Mouse (Mus musculus) retina, postnatal 7 days (tissue): Measurements from ENCODE around the gene Cldn17.

Experiments
- DNase-seq: peaks from one replicate; pipeline ENCODE4 v3.0.0-alpha.2; 2012; ENCODE audit warnings: low read depth, low spot score

Gene Cldn17

GRCm38 (mm10) chr16:88506878-88507277 is at the start of gene Cldn17:
Gene Cldn17 (minus strand): TSS chr16:88506978.
- no peak for DNase-seq

DNA sequence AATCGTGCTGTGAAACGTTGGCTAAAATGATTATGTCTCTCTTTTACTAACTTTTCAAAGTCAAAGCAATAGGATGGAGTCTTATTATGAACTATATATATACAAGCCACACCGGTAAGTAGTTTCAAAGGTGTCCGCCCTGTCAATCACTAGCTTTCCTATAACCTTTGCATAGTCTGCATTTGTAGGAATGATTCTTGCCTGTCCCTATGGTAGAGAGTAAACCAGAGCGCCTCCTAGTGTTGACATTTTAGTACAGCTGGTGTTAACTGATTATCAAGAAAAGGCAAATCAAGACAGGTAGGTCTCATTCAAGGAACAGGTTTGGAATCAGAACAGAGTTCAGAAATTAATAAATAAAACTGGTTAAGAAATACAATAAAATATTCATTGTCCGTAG is 35.7 kb upstream of the Cldn17 start:
- DNase-seq = no peak

- no peak for DNase-seq
Observed at GRCm38 (mm10) chr16:88539841-88540487, 33.2 kb upstream of the Cldn17 start.

- no peak for DNase-seq
Observed at GRCm38 (mm10) chr16:88511348-88511747, 4.6 kb upstream of the Cldn17 start.

DNA sequence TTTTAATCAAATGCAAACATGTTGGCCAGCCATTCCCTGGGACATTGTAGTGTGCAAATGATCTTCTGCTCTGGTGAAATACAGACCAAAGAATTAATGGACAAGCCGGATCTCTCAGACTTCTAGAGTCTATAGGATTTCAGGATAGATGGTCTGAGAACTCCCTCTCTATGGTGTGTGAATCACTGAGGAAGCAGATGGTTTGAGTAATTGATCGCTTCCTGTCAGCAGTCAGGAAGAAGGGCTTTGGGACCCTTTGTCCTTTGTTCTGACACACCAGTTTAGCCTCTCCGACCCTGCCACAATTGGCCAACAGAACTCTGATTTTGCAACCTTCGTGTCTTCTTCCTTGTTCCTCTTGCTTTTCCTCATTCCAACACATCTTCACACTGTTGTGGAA is 1.4 kb upstream of the Cldn17 start:
- DNase-seq = no peak

DNA sequence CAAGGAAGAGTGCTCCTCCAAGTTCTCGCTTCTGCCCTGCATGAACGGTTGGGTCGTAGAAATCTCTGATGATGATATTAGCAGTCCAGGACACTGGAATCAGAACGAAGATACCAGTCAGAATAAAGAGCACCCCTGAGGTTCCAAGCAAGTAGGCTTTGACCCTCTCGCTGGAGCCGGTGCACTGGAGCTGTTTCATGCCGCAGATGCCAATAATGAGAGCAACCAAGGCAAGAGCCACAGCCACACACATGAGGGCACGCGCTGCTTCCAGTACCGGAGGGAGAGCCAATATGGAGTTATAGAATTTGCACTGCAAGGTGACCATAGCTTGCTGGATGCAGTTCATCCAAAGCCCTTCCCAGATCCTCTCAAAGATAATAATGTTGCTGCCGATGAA is 440 bp downstream of the Cldn17 start:
- no peak for DNase-seq

DNA sequence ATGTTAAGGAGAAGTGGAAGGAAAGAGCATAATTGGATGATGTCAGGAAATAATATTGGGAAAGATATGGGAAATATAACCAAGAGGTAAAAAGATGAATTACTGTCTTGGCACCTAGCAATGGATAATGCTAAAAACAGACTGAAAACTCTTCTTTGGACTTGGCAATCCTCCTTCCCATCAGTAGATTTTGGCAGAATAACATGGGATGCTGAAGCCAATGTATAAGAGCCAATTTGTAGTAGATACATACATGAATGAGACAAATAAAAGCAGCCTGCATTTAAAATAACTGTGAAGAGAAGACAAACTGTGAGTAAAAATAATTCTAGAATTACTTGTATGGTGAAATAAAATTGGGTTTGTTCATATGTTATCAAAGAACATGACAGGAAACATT is 18.7 kb downstream of the Cldn17 start:
- no peak for DNase-seq

GRCm38 (mm10) chr16:88480011-88480774 is 26.6 kb downstream of the Cldn17 start:
- DNase-seq = no peak

DNA sequence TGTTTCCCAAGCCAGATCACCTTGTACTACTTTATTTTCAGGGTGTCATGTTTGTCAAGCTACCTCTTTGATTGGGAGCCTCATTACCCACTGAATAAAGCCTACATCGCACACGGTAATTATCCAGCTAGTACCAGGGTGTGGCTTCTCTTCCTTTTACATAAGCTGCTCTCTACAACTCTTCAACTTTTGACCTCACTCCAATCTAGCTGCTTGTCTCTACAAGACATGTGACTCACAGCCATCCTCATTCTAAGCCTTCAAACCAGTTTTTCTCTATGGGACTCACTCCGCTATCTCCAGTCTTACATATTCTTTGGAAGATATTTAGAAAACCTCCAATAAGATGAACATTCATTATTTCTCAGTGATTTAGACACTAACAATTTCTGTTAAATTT is 43.5 kb downstream of the Cldn17 start:
- no peak for DNase-seq
